Mouse (Mus musculus) lung, postnatal 0 days (tissue): ENCODE data around the gene Ctrl.

Source experiments
- CTCF ChIP-seq: IDR thresholded peaks from 2 replicates; pipeline ENCODE4 v1.5.1; 2016; ENCODE audit warnings: antibody characterized with exemption, mild to moderate bottlenecking
- EP300 ChIP-seq: IDR thresholded peaks from 2 replicates; pipeline ENCODE4 v1.6.1; 2016; ENCODE audit warnings: antibody characterized with exemption, mild to moderate bottlenecking, control low read depth

DNA sequence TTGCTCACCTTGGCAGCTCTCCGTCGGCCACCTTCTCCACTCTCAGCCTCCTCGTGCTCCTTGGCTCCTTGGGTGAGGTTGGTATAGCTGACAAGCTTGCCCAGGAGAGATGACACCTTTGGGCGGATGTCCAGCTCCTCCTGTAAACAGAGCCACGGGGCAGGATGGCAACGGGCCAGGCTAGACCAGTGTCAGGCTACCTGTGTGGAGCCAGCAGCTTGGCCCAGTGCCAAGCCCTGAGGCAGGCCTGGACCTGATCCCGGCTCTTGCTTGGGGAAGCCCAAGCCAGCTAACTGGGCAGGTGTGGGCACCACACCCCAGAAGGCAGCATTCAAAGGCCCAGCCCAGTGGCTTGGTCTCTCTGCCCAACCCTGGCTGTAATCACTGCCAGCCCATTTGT lies 25.7 kb upstream of the Ctrl start:
- TF ChIP-seq CTCF (no peak), EP300 (no peak)
